Mouse (Mus musculus) erythroblast, embryonic 14.5 days (primary cell): ENCODE results near the gene Rhox12. TPM values are rescaled to one million over a fixed set of nuclear protein-coding genes. Genes with fewer than 3 reads are reported as not detected.

Source experiments
- H3K27me3 ChIP-seq: 2 replicates; pipeline ENCODE4 v1.6.1; 2012; ENCODE audit warnings: inconsistent platforms; ENCODE audit not compliant: control insufficient read depth
- H3K36me3 ChIP-seq: 2 replicates; pipeline ENCODE4 v1.6.1; 2012; ENCODE audit warnings: mild to moderate bottlenecking, inconsistent platforms; ENCODE audit not compliant: control insufficient read depth
- H3K4me1 ChIP-seq: 2 replicates; pipeline ENCODE4 v1.6.1; 2012; ENCODE audit warnings: inconsistent platforms; ENCODE audit not compliant: control insufficient read depth
- H3K4me3 ChIP-seq: replicated peaks from 2 replicates; pipeline ENCODE3; 2012; ENCODE audit warnings: moderate library complexity, mild to moderate bottlenecking, inconsistent platforms
- H3K9me3 ChIP-seq: 2 replicates; pipeline ENCODE4 v1.6.1; 2012; ENCODE audit warnings: low read length, inconsistent platforms, mixed read lengths; ENCODE audit not compliant: control insufficient read depth
- GATA1 ChIP-seq: IDR thresholded peaks from 2 replicates; pipeline ENCODE4 v1.6.1; 2012; ENCODE audit warnings: low read length, inconsistent platforms, mixed read lengths
- TAL1 ChIP-seq: IDR thresholded peaks from 3 replicates; pipeline ENCODE4 v1.6.1; 2012; ENCODE audit warnings: low read length, inconsistent platforms, mixed read lengths
- polyA plus RNA-seq: library from polyadenylated mRNA; stranded (reverse); fragments of >175 nt; gene quantifications from 2 replicates; pipeline ENCODE4 v1.2.3, GENCODE M21; 2012

Rhox12 gene
- polyA plus RNA-seq = not detected in 2 replicates

GRCm38 (mm10) chrX:38110807-38111206, at the start of gene Rhox12:
Gene Rhox12 (minus strand): TSS chrX:38110907.
- H3K36me3 ChIP-seq = no peaks in the 10 kb centered on the region
- TF ChIP-seq TAL1 (no peak), GATA1 (no peak)
- H3K9me3 ChIP-seq = no peaks in the 10 kb centered on the region
- H3K27me3 ChIP-seq = no peaks in the 10 kb centered on the region
- no peak within 1 kb of the TSS for H3K4me3 ChIP-seq
- no peaks in the 10 kb centered on the region for H3K4me1 ChIP-seq

GRCm38 (mm10) chrX:38159097-38159496, 48.4 kb upstream of the Rhox12 start:
- Histone ChIP-seq H3K9me3 (no peaks in the 10 kb centered on the region), H3K4me3 (no peak overlapping the region), H3K27me3 (no peaks in the 10 kb centered on the region), H3K36me3 (no peaks in the 10 kb centered on the region), H3K4me1 (no peaks in the 10 kb centered on the region)
- TF ChIP-seq TAL1 (no peak), GATA1 (no peak)

GRCm38 (mm10) chrX:38121478-38121877, 10.8 kb upstream of the Rhox12 start:
- H3K9me3 ChIP-seq = peaks cover 20% of the 10 kb centered on the region
- no peaks in the 10 kb centered on the region for H3K4me1 ChIP-seq
- no peaks in the 10 kb centered on the region for H3K36me3 ChIP-seq
- no peaks in the 10 kb centered on the region; the same call in 1 of the 2 replicates for H3K27me3 ChIP-seq
- H3K4me3 ChIP-seq = no peak overlapping the region
- TF ChIP-seq GATA1 = no peak
- no peak for TF ChIP-seq TAL1

- no peak for TF ChIP-seq GATA1
- no peak for TF ChIP-seq TAL1
- Histone ChIP-seq H3K36me3 (no peaks in the 10 kb centered on the region), H3K27me3 (no peaks in the 10 kb centered on the region; the same call in 1 of the 2 replicates), H3K9me3 (peaks cover 20% of the 10 kb centered on the region), H3K4me1 (no peaks in the 10 kb centered on the region), H3K4me3 (no peak within 1 kb of the TSS)
These were observed 10.3 kb upstream of the Rhox12 start, which contains the start of gene Rhox13 for GRCm38 (mm10) chrX:38120982-38121381. Gene Rhox13 (plus strand): TSS chrX:38121219.

GRCm38 (mm10) chrX:38085041-38085440, 25.7 kb downstream of the Rhox12 start, which contains the start of gene Rhox11:
Gene Rhox11 (minus strand): TSS chrX:38085141.
- no peak within 1 kb of the TSS for H3K4me3 ChIP-seq
- no peaks in the 10 kb centered on the region for H3K4me1 ChIP-seq
- no peaks in the 10 kb centered on the region for H3K27me3 ChIP-seq
- H3K9me3 ChIP-seq = no peaks in the 10 kb centered on the region
- H3K36me3 ChIP-seq = no peaks in the 10 kb centered on the region
- no peak for TF ChIP-seq GATA1
- no peak for TF ChIP-seq TAL1

GRCm38 (mm10) chrX:38084226-38084625, 26.5 kb downstream of the Rhox12 start:
- H3K4me3 ChIP-seq = no peak overlapping the region
- no peaks in the 10 kb centered on the region for H3K4me1 ChIP-seq
- no peaks in the 10 kb centered on the region for H3K36me3 ChIP-seq
- H3K9me3 ChIP-seq = no peaks in the 10 kb centered on the region
- no peak for TF ChIP-seq GATA1
- TF ChIP-seq TAL1 = no peak
- no peaks in the 10 kb centered on the region for H3K27me3 ChIP-seq

GRCm38 (mm10) chrX:38066175-38066574, 44.5 kb downstream of the Rhox12 start, which contains the start of gene Rhox10:
Gene Rhox10 (plus strand): TSS chrX:38066475.
- H3K9me3 ChIP-seq = peaks cover 6% of the 10 kb centered on the region; the same call in 1 of the 2 replicates
- TF ChIP-seq TAL1 (no peak), GATA1 (no peak)
- H3K36me3 ChIP-seq = no peaks in the 10 kb centered on the region
- H3K27me3 ChIP-seq = no peaks in the 10 kb centered on the region
- no peaks in the 10 kb centered on the region for H3K4me1 ChIP-seq
- H3K4me3 ChIP-seq = no peak within 1 kb of the TSS

- no peak for TF ChIP-seq GATA1
- no peaks in the 10 kb centered on the region for H3K27me3 ChIP-seq
- no peaks in the 10 kb centered on the region for H3K36me3 ChIP-seq
- peaks cover 6% of the 10 kb centered on the region; the same call in 1 of the 2 replicates for H3K9me3 ChIP-seq
- H3K4me3 ChIP-seq = no peak overlapping the region
- no peaks in the 10 kb centered on the region for H3K4me1 ChIP-seq
These were observed 49.2 kb downstream of the Rhox12 start for GRCm38 (mm10) chrX:38061544-38061943.

Other genes with a start within 250 kb of the Rhox12 start
- not detected in 2 replicates for gene Rhox8, start 232.0 kb downstream of the Rhox12 start, polyA plus RNA-seq
- not detected in 2 replicates for gene Rhox7b, start 213.7 kb downstream of the Rhox12 start, polyA plus RNA-seq
- not detected in 2 replicates for gene Rhox9, start 209.1 kb downstream of the Rhox12 start, polyA plus RNA-seq
- gene Btg1-ps1, start 92.1 kb downstream of the Rhox12 start, polyA plus RNA-seq = not detected in 2 replicates
- not detected in 2 replicates for gene Btg1-ps2, start 67.8 kb downstream of the Rhox12 start, polyA plus RNA-seq
- not detected in 2 replicates for gene Rhox10, start 44.4 kb downstream of the Rhox12 start, polyA plus RNA-seq
- gene Rhox11, start 25.8 kb downstream of the Rhox12 start, polyA plus RNA-seq = not detected in 2 replicates
- gene Rhox13, start 10.3 kb upstream of the Rhox12 start, polyA plus RNA-seq = not detected in 2 replicates
- 0.01 and 0.02 TPM in 2 replicates for gene Zbtb33, start 78.9 kb upstream of the Rhox12 start, polyA plus RNA-seq
- not detected in 2 replicates for gene Tmem255a, start 141.5 kb upstream of the Rhox12 start, polyA plus RNA-seq
- gene Atp1b4, start 205.3 kb upstream of the Rhox12 start, polyA plus RNA-seq = not detected in 2 replicates